Mouse (Mus musculus) embryonic facial prominence, embryonic 10.5 days (tissue): Measurements from ENCODE around the gene Zbtb44. TPM values are rescaled to one million over a fixed set of nuclear protein-coding genes. Genes with fewer than 3 reads are reported as not detected.
A peak's percentile ranks its signal among the peaks of the same experiment; 100 is the strongest.
"Not testable (repeated sequence)": the region's sequence is repeated elsewhere in the genome, so short reads cannot be mapped to it uniquely, and the experiment has no call there.

ENCODE experiments used
- DNase-seq: peaks from one replicate; pipeline ENCODE4 v3.0.0-alpha.2; 2017; ENCODE audit warnings: low spot score
- H3K27ac ChIP-seq: fragments of 300-500 bp; sonication (generic); replicated peaks from 2 replicates; pipeline ENCODE4 v1.5.1; 2016; ENCODE audit warnings: mild to moderate bottlenecking
- H3K27me3 ChIP-seq: fragments of 300-500 bp; sonication (generic); replicated peaks from 2 replicates; pipeline ENCODE4 v1.6.1; 2016; ENCODE audit warnings: low read depth, mild to moderate bottlenecking; ENCODE audit not compliant: poor library complexity, severe bottlenecking
- H3K36me3 ChIP-seq: fragments of 300-500 bp; sonication (generic); replicated peaks from 2 replicates; pipeline ENCODE4 v1.6.1; 2016; ENCODE audit warnings: mild to moderate bottlenecking, moderate library complexity
- H3K4me1 ChIP-seq: fragments of 300-500 bp; sonication (generic); 2 replicates; pipeline ENCODE4 v1.6.1; 2016
- H3K4me3 ChIP-seq: fragments of 300-500 bp; sonication (generic); 2 replicates; pipeline ENCODE4 v1.5.1; 2016; ENCODE audit warnings: mild to moderate bottlenecking, moderate library complexity
- H3K9me3 ChIP-seq: fragments of 300-500 bp; sonication (generic); 2 replicates; pipeline ENCODE4 v1.6.1; 2016; ENCODE audit warnings: mild to moderate bottlenecking
- WGBS: fragments of 180-500 bp; shearing (Covaris S2); methylation state at CpG from one replicate; pipeline ENCODE4 v1.1.7; 2016; 5-methylcytosine and 5-hydroxymethylcytosine counted together
- polyA plus RNA-seq: library from polyadenylated mRNA; unstranded; fragments of >200 nt; fragmentation: Nextera tagmentation; extraction: Ambion mirVana; gene quantifications from 2 replicates; pipeline ENCODE4 v1.2.1, GENCODE M21; 2016

Gene Zbtb44
- polyA plus RNA-seq, 1 experiment from 2014 or later, result 5.0 TPM

DNA sequence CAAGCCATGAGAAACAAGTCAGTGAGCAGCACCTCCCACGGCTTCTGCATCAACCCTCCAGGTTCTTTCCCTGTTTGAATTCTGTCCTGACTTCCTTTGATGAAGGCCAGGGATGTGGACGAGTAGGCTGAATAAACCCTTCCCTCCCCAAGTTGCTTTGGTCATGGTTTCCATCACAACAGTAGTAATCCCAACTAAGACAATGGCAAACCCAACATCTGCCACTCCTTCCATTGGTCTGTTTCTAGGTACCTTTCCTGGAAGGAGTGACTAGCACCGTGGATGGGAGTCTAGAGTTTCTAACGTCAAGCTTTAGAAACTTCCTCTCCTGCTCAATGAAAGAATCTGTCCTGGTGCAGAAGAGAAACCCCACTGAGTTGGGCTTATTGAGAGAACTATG lies 12.8 kb upstream of the Zbtb44 start:
- H3K4me3 ChIP-seq, result no peak overlapping the region
- H3K4me1 ChIP-seq, result no peaks in the 10 kb centered on the region
- no peaks in the 10 kb centered on the region for H3K27me3 ChIP-seq
- no peaks in the 10 kb centered on the region for H3K36me3 ChIP-seq
- no peak overlapping the region for H3K27ac ChIP-seq
- no peak for DNase-seq
- H3K9me3 ChIP-seq, result no peaks in the 10 kb centered on the region
- WGBS, result 69% methylated on average over 4 of the region's 4 CpGs

DNA sequence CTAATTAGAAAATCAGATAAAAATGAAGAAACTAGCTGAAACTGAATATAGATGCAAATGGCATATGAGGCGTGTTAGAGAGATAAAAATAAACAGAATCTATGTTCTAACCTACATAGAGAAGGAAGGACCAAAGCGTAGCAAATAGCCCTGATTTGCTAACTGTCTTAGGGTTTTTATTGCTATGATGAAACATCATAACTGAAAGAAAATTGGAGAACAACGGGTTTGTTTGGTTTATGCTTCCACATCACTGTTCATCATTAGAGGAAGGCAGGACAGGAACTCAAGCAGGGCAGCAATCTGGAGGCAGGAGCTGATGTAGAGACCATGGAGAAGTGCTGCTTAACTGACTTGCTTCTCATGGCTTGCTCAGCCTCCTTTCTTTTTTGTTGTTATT lies 12.3 kb upstream of the Zbtb44 start:
- Histone ChIP-seq H3K27ac (no peak overlapping the region), H3K4me3 (no peak overlapping the region), H3K9me3 (no peaks in the 10 kb centered on the region), H3K27me3 (no peaks in the 10 kb centered on the region), H3K36me3 (no peaks in the 10 kb centered on the region), H3K4me1 (no peaks in the 10 kb centered on the region)
- no peak for DNase-seq
- 90% methylated on average over 3 of the region's 3 CpGs for WGBS

DNA sequence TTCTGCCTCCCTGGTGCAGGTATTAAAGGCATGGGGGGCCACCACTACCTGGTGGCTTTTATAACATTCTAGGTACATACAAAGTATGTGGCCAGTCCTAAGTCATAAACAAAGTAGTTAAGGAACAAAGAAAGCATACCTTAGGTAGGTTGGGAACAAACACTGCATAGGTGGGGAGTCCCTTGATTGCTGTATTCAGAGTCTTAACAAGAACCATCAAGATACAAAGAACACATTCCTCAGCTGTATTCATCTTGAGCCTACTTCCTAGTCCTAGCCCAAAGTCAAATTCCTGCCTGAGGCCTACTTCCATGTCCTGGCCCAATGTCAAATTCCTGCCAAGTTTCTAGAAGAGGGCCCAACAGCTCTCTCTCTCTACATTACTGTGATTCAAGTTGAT lies 11.7 kb upstream of the Zbtb44 start:
- Histone ChIP-seq H3K36me3 (no peaks in the 10 kb centered on the region), H3K27me3 (no peaks in the 10 kb centered on the region), H3K4me3 (no peak overlapping the region), H3K27ac (no peak overlapping the region), H3K4me1 (no peaks in the 10 kb centered on the region), H3K9me3 (no peaks in the 10 kb centered on the region)
- DNase-seq, result no peak

DNA sequence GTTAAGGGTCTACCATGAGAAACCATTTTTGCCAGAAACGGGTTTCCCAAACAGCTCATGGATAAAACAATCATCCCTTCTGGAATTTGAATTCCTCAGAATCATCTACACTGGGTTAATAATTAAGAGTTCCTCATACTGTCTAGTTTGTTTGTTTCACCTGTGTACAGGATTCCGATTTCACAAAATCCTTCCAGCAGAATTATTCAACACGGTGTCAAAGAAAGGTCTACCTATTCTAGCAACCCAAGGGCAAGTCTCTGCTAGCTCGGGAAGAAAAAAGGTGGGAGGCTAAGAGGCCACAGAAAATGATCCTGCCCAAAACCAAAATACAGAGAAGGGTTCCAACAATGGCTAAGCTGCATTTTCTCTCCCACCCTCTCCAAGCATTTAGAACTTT lies 2.2 kb upstream of the Zbtb44 start:
- Histone ChIP-seq H3K4me3 (no peak overlapping the region), H3K4me1 (peaks cover 23% of the 10 kb centered on the region), H3K9me3 (no peaks in the 10 kb centered on the region), H3K27me3 (no peaks in the 10 kb centered on the region), H3K27ac (no peak overlapping the region), H3K36me3 (no peaks in the 10 kb centered on the region)
- no peak for DNase-seq
- 87% methylated on average over 4 of the region's 4 CpGs for WGBS

DNA sequence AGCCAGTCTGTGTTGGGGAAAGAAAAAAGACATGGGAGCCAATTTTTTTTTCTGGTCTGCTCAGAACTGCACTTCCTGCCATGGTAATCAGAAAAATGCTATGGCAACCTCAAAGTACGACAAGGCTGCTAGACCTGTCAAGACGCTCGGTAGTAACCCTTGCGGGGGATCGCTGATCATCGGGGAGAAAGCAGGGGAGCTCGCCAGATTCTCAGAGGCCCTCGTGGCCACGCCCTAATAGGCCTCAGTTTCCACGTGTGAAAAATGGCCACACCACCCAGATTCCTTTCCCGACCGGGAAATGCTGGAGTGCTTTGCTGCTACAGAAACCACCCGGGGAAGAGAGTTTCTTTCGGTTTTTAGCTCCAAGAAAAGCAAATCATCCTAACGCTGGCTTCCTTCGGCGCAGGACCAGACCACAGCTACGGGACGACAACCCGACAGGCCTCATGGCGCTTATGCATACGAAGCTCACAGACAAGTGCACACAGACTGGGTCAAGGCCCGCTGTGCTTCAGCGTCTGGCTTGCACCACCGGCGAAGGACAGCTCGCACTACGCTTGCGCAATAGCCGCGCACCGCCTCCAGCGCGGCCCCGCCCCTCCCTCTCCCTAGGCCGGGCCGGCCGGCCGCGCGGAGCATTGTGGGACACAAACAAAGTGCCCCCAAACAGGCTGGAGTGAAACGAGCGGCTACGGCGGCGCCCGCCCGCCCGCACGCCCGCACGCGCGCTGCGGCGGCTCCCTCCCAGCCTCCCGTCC lies 513 bp upstream of the Zbtb44 start:
- H3K27ac ChIP-seq, result peak overlapping the region; percentile 99
- under 1% methylated on average over 57 of the region's 57 CpGs for WGBS
- H3K9me3 ChIP-seq, result no peaks in the 10 kb centered on the region
- H3K4me3 ChIP-seq, result peak overlapping the region; percentile 75
- peaks cover 11% of the 10 kb centered on the region for H3K36me3 ChIP-seq
- peak; percentile 97 for DNase-seq
- H3K27me3 ChIP-seq, result no peaks in the 10 kb centered on the region
- H3K4me1 ChIP-seq, result peaks cover 23% of the 10 kb centered on the region

DNA sequence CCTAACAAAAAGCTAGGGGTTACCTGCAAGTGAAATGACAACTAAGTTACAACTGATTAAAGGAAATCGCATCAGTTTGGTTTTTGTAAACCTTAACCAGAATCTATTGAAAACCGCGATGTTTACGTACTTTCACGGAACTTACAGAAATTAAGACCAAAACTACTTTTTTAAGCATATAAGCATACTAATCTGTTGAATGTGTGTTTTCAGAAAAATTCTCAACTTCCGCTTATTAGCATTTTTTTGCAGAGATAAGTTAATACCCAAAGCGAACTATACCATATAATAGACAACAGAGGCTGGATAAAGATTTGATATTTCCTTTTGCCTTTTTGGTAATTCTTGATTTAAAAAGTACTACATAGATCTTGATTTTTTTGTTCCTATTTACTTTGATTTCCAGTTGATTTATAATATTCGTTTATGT lies 985 bp downstream of the Zbtb44 start:
- Histone ChIP-seq H3K36me3 (peaks cover 14% of the 10 kb centered on the region), H3K4me3 (peak overlapping the region; percentile 75), H3K9me3 (no peaks in the 10 kb centered on the region), H3K27ac (peak overlapping the region; percentile 99), H3K27me3 (no peaks in the 10 kb centered on the region), H3K4me1 (peaks cover 23% of the 10 kb centered on the region)
- 18% methylated on average over 8 of the region's 8 CpGs for WGBS
- DNase-seq, result no peak

DNA sequence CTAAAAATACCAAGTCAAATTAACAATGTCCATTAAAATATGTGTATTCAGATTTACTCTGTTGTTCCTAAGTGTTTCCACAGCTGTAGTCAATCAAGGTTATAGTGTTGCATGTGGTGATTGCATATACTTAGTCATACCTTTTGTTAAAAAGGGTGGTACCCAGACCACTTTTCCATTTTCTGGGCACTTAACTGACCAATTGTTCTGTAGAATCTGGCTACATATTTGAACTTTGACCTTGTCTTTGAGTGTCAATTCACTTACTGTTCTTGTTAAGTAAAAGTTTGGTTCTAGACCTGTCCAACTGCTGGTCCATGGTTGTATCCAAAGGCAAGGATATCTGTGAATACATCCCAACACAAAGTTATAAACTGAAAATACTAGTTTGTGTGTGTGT lies 2.1 kb downstream of the Zbtb44 start:
- H3K27me3 ChIP-seq, result no peaks in the 10 kb centered on the region
- no peak overlapping the region for H3K27ac ChIP-seq
- no peak for DNase-seq
- H3K9me3 ChIP-seq, result no peaks in the 10 kb centered on the region
- H3K4me1 ChIP-seq, result peaks cover 23% of the 10 kb centered on the region
- H3K36me3 ChIP-seq, result peaks cover 14% of the 10 kb centered on the region
- 0 out of 2 replicates have a peak overlapping the region, but pooled peaks have one; percentile 75 for H3K4me3 ChIP-seq

DNA sequence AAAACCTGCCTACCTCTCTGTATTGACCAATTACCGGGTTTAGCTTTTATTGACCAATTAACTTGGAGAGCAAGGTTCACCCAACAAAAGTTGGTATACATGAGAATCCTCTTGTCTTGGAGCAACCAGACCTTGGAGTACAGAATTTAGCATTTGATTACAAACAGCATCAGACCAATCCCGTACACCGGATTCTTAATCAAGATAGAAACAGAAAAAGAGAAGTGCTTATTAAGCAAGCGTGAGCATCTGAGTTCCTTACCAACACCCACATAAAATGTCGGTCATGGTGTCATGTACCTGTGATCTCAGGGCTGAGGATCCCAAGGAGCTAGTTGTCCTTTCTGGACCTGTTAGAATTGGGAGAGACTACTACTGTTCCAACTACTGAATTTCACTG lies 19.8 kb downstream of the Zbtb44 start:
- DNase-seq, result no peak
- Histone ChIP-seq H3K4me1 (no peaks in the 10 kb centered on the region), H3K36me3 (peaks cover 24% of the 10 kb centered on the region), H3K27me3 (no peaks in the 10 kb centered on the region), H3K9me3 (no peaks in the 10 kb centered on the region), H3K4me3 (no peak overlapping the region), H3K27ac (no peak overlapping the region)
- 95% methylated on average over 5 of the region's 5 CpGs for WGBS

DNA sequence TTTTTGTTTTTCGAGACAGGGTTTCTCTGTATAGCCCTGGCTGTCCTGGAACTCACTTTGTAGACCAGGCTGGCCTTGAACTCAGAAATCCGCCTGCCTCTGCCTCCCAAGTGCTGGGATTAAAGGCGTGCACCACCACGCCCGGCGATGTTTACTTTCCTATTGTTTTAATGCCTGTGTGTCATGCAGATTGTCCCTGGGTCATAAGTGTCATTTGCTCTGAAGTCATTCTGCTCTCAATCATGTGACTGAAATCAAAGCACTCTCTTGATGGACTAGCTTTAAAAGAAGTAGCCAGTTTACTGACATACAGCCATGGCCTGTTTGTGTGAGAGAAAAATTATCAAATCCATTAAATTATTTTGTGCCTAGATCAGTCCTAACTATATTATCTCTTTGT lies 21.1 kb downstream of the Zbtb44 start:
- peaks cover 34% of the 10 kb centered on the region for H3K36me3 ChIP-seq
- H3K27ac ChIP-seq, DNase-seq, H3K4me3 ChIP-seq, H3K27me3 ChIP-seq, H3K4me1 ChIP-seq, H3K9me3 ChIP-seq: not testable (repeated sequence)
- 92% methylated on average over 6 of the region's 6 CpGs for WGBS

DNA sequence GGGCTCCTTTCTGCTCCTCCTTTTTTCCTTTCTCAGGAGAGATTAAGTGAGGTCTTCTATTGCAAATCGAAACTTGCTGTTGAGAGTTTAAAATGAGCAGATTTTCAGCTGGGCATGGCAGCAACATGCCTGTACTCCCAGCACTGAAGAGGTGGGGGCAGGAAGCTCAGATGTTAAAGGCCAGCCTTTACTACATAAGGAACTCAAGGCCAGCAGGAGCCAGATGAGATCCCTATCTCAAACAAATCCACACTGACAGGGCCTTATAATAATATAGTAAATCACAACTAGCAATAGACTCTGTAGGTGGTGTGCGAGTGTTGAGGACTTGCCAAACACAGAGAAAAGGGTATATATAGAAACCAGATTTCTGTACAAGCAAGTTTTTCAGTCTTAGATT lies 28.3 kb downstream of the Zbtb44 start:
- no peak overlapping the region for H3K27ac ChIP-seq
- H3K4me3 ChIP-seq, result no peak overlapping the region
- DNase-seq, result no peak
- H3K27me3 ChIP-seq, result no peaks in the 10 kb centered on the region
- peaks cover 68% of the 10 kb centered on the region for H3K36me3 ChIP-seq
- H3K9me3 ChIP-seq, result no peaks in the 10 kb centered on the region
- no peaks in the 10 kb centered on the region for H3K4me1 ChIP-seq
- 86% methylated on average over 2 of the region's 2 CpGs for WGBS

DNA sequence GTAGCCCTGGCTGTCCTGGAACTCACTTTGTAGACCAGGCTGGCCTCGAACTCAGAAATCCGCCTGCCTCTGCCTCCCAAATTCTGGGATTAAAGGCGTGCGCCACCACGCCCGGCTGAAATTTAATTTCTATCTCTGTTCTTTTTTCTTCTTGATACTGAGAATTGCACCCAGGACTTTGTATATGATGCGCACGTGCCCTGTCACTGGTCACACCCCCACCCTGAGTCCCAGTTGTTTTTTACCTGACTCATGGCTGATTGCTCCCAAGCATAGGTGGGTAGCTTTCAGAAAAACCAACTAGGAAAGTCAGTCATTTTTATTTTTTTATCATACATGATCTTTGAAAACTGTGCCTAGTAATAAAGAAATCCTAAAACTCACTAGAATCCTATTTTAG lies 40.3 kb downstream of the Zbtb44 start:
- no peak for DNase-seq
- no peak overlapping the region for H3K27ac ChIP-seq
- WGBS, result 96% methylated on average over 8 of the region's 8 CpGs

DNA sequence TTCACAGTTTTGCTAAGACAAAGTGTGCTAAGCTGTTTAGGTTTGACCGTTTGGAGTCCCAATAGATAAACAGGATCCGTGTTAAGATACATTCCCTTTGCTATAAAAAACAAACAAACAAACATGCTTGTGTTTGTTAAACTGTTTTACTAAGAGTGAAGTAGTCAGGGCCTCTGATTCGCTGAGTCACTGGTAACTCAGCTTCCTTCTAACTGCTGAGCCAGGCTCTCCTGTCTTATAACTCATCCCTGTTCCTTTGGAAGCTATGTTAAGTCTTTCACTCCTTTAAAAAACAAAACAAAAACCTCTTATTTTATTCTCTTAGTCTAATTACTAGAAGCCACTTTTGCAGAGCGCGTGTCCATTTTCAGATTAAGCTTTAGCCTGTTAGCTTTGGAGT lies 41.8 kb downstream of the Zbtb44 start:
- no peaks in the 10 kb centered on the region for H3K9me3 ChIP-seq
- no peak overlapping the region for H3K27ac ChIP-seq
- peaks cover 21% of the 10 kb centered on the region for H3K36me3 ChIP-seq
- DNase-seq, result no peak
- H3K4me3 ChIP-seq, result no peak overlapping the region
- 88% methylated on average over 5 of the region's 5 CpGs for WGBS
- no peaks in the 10 kb centered on the region for H3K27me3 ChIP-seq
- no peaks in the 10 kb centered on the region for H3K4me1 ChIP-seq

More for the DNA sequence above, 40.3 kb downstream of the Zbtb44 start:
- H3K9me3 ChIP-seq, result no peaks in the 10 kb centered on the region
- no peaks in the 10 kb centered on the region for H3K27me3 ChIP-seq
- H3K4me1 ChIP-seq, result no peaks in the 10 kb centered on the region
- H3K36me3 ChIP-seq, result peaks cover 36% of the 10 kb centered on the region
- no peak overlapping the region for H3K4me3 ChIP-seq

DNA sequence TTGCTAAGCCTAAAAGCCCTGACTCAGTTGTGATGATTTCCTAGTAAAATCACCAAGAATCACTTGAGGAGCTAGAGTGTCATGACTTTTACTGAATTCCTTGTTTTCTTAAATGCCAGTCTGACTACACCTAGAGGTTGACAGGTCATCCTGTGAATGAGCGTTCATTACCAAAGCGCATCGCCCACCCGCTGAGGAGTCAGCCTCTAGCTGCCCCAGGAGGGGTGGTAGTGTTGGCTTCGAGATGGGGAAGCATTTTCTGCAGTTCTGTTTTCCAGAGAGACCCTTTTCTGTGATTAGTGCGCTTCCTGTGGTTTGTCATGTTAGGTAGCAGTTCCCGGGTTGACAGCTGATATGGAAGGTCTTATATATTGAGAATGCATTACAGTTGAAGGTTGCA lies 43.4 kb downstream of the Zbtb44 start:
- Histone ChIP-seq H3K27ac (no peak overlapping the region), H3K4me3 (no peak overlapping the region), H3K9me3 (no peaks in the 10 kb centered on the region), H3K4me1 (no peaks in the 10 kb centered on the region), H3K36me3 (peaks cover 9% of the 10 kb centered on the region), H3K27me3 (no peaks in the 10 kb centered on the region)
- no peak for DNase-seq
- 76% methylated on average over 7 of the region's 7 CpGs for WGBS
